Mouse (Mus musculus): ENCODE results near the gene 4930432M17Rik.

DNA sequence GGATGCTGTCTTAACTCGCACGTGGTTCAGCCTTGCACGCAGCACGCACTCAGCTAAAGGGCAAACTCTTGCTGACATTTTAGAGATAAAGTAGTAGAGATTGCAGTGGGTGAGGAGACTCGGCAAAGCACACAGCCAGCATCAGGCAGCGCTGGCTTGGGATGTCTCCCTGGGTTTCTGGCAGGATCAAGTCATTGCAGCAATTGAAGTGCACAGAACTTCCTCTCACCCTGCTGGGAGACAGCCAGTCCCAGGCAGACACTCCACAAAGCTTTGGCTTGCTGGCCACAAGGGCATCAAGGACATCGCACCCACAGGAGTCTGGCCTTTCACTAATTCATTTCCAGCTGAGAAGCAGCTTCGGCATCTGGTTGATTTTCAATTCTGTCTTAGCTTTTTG, 27.3 kb upstream of the 4930432M17Rik start:
- TF ChIP-seq CTCF (conservative IDR thresholded peaks at IDR 0.05; ENCODE audit: insufficient read depth, insufficient read length, low read depth, low read length): no peak
- TF ChIP-seq POLR2A (IDR thresholded peaks at IDR 0.05; ENCODE audit: low read depth, low read length): no peak
